Mouse (Mus musculus) CD4-positive, CD25-positive, alpha-beta regulatory T cell, adult 4 months (primary cell): ENCODE data around the gene Acvr2b. TPM values are rescaled to one million over a fixed set of nuclear protein-coding genes. Genes with fewer than 3 reads are reported as not detected.

Source experiments
- ATAC-seq: one replicate; pipeline ENCODE4 v1.8.0; 2017
- polyA plus RNA-seq, 2 experiments: library from polyadenylated mRNA; unstranded; fragments of 100-300 nt; shearing (Covaris generic); gene quantifications; one replicate each; pipeline ENCODE4 v1.2.1; 2017

Gene Acvr2b
- polyA plus RNA-seq, 2 experiments from 2014 or later, result 0.46 TPM; not detected in 1

GRCm38 (mm10) chr9:119408898-119409664 is 7.2 kb downstream of the Acvr2b start:
- no peak for ATAC-seq

GRCm38 (mm10) chr9:119409864-119410263 is 7.9 kb downstream of the Acvr2b start:
- no peak for ATAC-seq

- ATAC-seq, result no peak
Observed at GRCm38 (mm10) chr9:119418025-119418424, 16.1 kb downstream of the Acvr2b start.

- ATAC-seq, result no peak
Observed at GRCm38 (mm10) chr9:119419852-119420438, 18.0 kb downstream of the Acvr2b start.

GRCm38 (mm10) chr9:119425217-119425975 is 23.5 kb downstream of the Acvr2b start:
- ATAC-seq, result no peak

GRCm38 (mm10) chr9:119425976-119426415 is 24.1 kb downstream of the Acvr2b start:
- ATAC-seq, result no peak

- ATAC-seq, result no peak
Observed at GRCm38 (mm10) chr9:119426483-119426882, 24.6 kb downstream of the Acvr2b start.

GRCm38 (mm10) chr9:119430311-119430710 is 28.4 kb downstream of the Acvr2b start:
- ATAC-seq, result peak; percentile 54

GRCm38 (mm10) chr9:119435855-119436254 is 33.9 kb downstream of the Acvr2b start:
- ATAC-seq, result no peak

- ATAC-seq, result no peak
Observed at GRCm38 (mm10) chr9:119438065-119438464, 36.1 kb downstream of the Acvr2b start.

- no peak for ATAC-seq
Observed at GRCm38 (mm10) chr9:119438498-119439000, 36.6 kb downstream of the Acvr2b start.

- peak; percentile 90 for ATAC-seq
Observed at GRCm38 (mm10) chr9:119444738-119445429, 43.0 kb downstream of the Acvr2b start, which contains the start of gene Exog. Gene Exog, plus strand, starts transcription at chr9:119444943.

- no peak for ATAC-seq
Observed at GRCm38 (mm10) chr9:119445737-119446136, 43.8 kb downstream of the Acvr2b start.

GRCm38 (mm10) chr9:119455967-119456366 is 54.0 kb downstream of the Acvr2b start:
- ATAC-seq, result peak; percentile 41

- no peak for ATAC-seq
Observed at GRCm38 (mm10) chr9:119457122-119457521, 55.2 kb downstream of the Acvr2b start.

- peak; percentile 78 for ATAC-seq
Observed at GRCm38 (mm10) chr9:119460410-119460809, 58.5 kb downstream of the Acvr2b start.

GRCm38 (mm10) chr9:119465056-119465455 is 63.1 kb downstream of the Acvr2b start:
- ATAC-seq, result no peak

GRCm38 (mm10) chr9:119465595-119465994 is 63.7 kb downstream of the Acvr2b start:
- no peak for ATAC-seq

- no peak for ATAC-seq
Observed at GRCm38 (mm10) chr9:119469691-119470353, 67.9 kb downstream of the Acvr2b start.

- ATAC-seq, result no peak
Observed at GRCm38 (mm10) chr9:119472412-119472918, 70.5 kb downstream of the Acvr2b start.

- no peak for ATAC-seq
Observed at GRCm38 (mm10) chr9:119473011-119473410, 71.1 kb downstream of the Acvr2b start.
